Mouse (Mus musculus): ENCODE results near the gene Prph2. TPM values are rescaled to one million over a fixed set of nuclear protein-coding genes. Genes with fewer than 3 reads are reported as not detected.

Gene Prph2
- total RNA-seq, 2 experiments from 2014 or later, result not detected

DNA sequence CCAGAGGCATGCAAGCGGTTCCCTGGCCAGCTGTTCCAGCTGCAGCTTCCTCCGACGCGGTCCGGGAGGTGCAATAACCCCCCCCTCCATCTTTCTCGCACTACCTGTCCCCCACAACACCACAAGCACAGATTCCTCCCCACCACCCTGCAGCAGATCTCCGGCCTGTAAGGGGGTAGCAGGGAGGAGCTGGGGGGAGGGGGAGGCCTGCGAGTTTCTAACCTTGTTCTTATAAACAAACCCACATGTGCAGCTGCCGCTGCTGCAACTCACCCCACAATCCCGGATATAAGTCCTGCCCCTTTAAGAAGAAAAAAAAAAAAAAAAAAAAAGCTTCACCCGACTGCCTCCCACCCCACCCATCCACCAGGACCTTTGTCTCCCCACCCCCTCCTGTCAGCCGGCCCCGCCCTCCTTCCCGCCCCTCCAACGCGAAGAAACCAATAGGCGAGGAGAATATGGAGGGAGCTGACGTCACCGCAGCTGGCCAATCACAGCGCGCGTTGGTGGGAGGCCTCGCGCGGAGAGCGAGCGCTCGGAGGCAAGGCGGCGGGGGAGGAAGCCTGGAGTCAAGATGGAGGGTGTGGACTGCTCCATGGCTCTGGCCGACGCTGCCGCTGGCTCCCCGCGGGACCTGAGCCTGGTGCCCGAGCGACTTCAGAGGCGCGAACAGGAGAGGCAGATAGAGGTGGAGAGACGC, 20.0 kb upstream of the Prph2 start, which contains the start of gene Tbcc:
TSS of gene Tbcc (plus strand) at position 569 of the 700 bp plus-strand sequence.
- peak; percentile 89 for ATAC-seq (replicated peaks; ENCODE audit: poor library complexity, severe bottlenecking)

GRCm38 (mm10) chr17:46890843-46891594, 19.2 kb upstream of the Prph2 start:
- peak; percentile 13 for ATAC-seq (replicated peaks; ENCODE audit: poor library complexity, severe bottlenecking)

DNA sequence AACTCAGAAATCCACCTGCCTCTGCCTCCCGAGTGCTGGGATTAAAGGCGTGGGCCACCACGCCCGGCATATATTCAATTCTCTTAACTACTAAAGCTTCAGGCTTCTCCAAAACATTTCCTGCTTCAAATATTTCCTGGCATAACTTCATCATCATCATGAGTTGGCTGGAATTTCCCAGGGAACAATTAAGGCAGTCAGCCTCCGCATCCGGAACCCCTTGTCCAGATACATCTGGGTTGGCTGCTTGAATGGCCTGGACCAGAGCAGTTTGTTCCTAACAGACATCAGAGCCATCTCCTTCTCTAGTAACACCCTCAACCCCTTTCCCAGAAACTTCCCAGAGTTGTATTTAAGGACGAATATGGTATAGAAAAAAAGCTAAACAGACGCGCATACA, 14.8 kb upstream of the Prph2 start:
- ATAC-seq (replicated peaks; ENCODE audit: poor library complexity, severe bottlenecking), result no peak

- no peak for ATAC-seq (replicated peaks; ENCODE audit: poor library complexity, severe bottlenecking)
These were observed 12.9 kb upstream of the Prph2 start for GRCm38 (mm10) chr17:46897221-46897950.

DNA sequence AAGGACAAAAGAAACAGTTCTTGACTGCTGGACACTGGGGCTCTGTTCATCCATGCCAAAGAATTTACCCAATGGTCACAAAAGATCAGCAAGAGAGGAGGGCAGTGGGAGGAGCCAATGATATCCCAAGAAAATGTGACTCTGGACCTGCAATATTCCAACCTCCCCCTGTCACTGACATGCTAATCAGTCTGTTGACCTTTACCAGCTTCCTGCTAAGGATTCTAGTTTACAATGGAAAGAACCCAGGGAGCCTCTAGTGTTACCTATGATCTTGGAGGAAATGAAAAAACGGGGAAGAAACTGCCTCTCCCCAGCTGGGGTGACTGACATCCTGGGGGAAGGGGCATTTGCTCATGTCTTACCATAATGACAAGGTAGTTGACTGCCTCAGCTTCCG, 9.3 kb upstream of the Prph2 start:
- ATAC-seq (replicated peaks; ENCODE audit: poor library complexity, severe bottlenecking), result no peak

DNA sequence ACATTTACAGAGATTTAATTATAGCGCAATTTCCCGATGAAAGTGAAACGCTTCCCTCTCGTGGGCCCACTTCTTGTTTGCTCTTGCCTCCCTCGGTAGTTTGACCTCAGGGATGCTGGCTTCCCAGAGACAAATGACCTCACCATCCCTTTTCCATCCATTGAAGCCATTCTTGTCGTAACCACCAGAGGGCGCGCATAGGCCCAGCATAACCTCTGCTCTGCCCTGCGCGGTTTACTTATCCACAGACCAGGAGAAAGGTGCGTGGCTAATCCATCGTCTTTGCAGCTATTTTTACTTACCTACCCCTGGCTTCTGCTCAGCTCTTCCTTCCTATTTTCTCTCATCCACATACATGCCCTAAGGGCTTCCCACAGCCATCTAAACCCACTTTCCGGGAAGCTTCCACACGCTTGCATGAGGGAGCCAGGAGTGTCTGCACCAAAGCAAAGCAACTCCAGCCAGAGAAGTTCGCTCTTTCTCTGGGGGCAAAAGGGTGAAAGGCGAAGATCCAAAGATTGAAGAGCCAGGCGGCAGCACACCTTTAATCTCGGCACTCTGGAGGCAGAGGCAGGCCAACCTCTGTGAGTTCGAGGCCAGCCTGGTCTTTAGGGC, 6.3 kb upstream of the Prph2 start:
- peak; percentile 95 for ATAC-seq (replicated peaks; ENCODE audit: poor library complexity, severe bottlenecking)

DNA sequence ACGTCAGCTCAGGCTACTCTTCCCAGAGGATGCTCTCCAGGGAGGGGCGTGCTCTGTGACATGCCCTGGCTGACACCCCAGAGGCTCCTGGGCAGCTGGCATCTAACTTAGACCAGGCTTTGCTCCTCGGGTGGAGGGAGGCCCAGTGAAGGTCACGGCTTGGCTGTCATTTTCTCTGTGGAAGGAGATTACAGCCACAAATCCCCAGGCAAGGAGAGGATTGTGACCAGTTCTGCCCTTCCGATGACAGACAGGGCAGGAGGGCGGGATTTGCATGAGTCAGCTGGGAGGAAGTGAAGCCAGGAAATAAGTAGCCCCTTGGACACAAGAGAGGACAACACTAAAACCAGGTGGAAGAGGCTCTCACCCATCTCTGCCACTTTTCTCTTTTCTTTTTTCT, 2.1 kb downstream of the Prph2 start:
- ATAC-seq (replicated peaks; ENCODE audit: poor library complexity, severe bottlenecking), result peak; percentile 44; the same call in 1 of the 2 replicates

- no peak for ATAC-seq (replicated peaks; ENCODE audit: poor library complexity, severe bottlenecking)
These were observed 4.9 kb downstream of the Prph2 start for GRCm38 (mm10) chr17:46915129-46915528.

- ATAC-seq (replicated peaks; ENCODE audit: poor library complexity, severe bottlenecking), result no peak
These were observed 8.7 kb downstream of the Prph2 start for GRCm38 (mm10) chr17:46918951-46919350.

- ATAC-seq (replicated peaks; ENCODE audit: poor library complexity, severe bottlenecking), result no peak
These were observed 10.6 kb downstream of the Prph2 start for GRCm38 (mm10) chr17:46920855-46921254.

DNA sequence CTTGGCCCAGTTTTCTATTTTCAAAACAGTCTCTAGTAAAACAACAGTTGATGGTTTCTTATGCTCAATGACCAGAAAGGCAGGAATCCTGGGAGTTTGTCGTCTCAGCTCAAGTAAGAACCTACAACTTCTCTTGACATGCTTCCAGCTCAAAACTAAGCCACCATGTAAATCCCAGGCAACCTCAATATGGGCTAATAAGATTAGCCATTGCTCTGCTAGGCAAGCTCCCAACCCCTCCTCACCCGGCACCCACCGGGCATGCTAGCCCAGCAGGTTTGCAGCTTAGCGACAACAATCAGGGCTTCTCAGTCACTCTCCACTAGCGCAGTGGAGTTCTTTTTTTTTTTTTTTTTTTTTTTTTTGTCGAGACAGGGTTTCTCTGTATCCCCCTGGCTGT, 15.9 kb downstream of the Prph2 start:
- ATAC-seq (replicated peaks; ENCODE audit: poor library complexity, severe bottlenecking), result no peak

GRCm38 (mm10) chr17:46926941-46927340, 16.7 kb downstream of the Prph2 start:
- no peak for ATAC-seq (replicated peaks; ENCODE audit: poor library complexity, severe bottlenecking)

- ATAC-seq (replicated peaks; ENCODE audit: poor library complexity, severe bottlenecking), result no peak
These were observed 17.5 kb downstream of the Prph2 start for GRCm38 (mm10) chr17:46927781-46928180.

DNA sequence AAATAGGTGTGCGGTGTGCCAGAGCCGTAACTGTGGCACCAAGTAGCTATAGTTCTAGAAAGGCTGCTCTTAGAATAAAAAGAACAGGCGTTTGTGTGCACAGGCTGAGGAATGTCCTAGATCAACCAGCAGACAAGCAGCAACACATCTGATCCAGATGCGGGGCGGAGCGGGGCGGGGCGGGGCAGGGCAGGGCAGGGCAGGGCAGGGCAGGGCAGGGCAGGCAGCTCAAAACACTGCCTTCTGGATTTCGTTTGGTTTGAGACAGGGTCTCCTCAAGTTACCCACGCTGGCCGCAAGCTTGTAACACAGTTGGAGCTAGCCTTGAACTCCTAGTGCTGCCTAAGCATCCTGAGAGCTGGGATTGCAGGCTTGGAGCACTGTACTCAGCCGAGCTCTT, 19.0 kb downstream of the Prph2 start:
- no peak for ATAC-seq (replicated peaks; ENCODE audit: poor library complexity, severe bottlenecking)

DNA sequence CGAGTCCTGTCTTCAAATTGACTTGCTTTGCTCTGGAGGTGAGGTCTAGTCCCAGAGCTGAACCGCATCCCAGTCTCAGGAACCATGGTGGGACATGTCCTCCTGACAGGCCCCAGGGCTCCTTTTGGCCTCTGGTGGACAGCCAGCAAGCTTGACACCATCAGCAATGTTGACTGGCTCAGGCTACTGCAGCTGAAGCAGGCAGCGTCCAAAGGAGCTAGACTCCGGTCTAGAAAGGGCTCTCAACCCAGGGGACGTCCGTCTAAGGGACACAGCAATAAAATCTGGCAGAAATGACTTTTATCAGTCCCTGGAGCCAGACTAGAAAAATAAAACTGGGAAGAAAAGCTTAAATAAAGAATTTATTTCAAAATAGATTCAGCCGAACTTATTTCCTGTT, 19.6 kb downstream of the Prph2 start:
- no peak for ATAC-seq (replicated peaks; ENCODE audit: poor library complexity, severe bottlenecking)

DNA sequence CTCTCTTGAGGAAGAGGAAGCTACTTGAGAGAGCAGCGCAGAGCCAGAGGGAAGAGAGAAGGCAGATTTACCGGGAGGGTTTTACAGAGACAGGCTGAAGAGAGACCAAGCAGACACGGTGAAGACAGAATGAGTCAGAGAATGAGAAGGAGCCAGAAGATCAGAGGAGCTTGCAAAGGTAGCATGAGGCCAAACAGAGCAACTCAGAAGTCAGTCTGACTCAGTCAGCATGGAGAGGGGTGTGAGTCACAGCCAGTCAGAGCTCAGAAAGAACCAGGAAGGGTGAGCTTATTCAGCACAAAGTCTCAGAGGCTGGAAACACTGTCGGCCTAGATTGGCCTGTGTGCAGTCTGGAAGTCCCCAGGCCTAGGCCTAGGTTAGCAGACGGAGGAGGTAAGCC, 22.7 kb downstream of the Prph2 start:
- ATAC-seq (replicated peaks; ENCODE audit: poor library complexity, severe bottlenecking), result no peak

GRCm38 (mm10) chr17:46933557-46934348, 23.5 kb downstream of the Prph2 start:
- peak; percentile 52 for ATAC-seq (replicated peaks; ENCODE audit: poor library complexity, severe bottlenecking)

- no peak for ATAC-seq (replicated peaks; ENCODE audit: poor library complexity, severe bottlenecking)
These were observed 30.2 kb downstream of the Prph2 start for GRCm38 (mm10) chr17:46940461-46940860.

- ATAC-seq (replicated peaks; ENCODE audit: poor library complexity, severe bottlenecking), result no peak
These were observed 32.2 kb downstream of the Prph2 start for GRCm38 (mm10) chr17:46942421-46942820.

- no peak for ATAC-seq (replicated peaks; ENCODE audit: poor library complexity, severe bottlenecking)
These were observed 36.0 kb downstream of the Prph2 start for GRCm38 (mm10) chr17:46946276-46946675.
